Mouse (Mus musculus) cerebellum, adult 9-11 months (tissue): ENCODE results near the gene Car3.
A peak's percentile ranks its signal among the peaks of the same experiment; 100 is the strongest.

Experiments
- DNase-seq: peaks from one replicate; pipeline ENCODE4 v3.0.0; 2022

The Car3 gene

GRCm38 (mm10) chr3:14876325-14876918 is 13.1 kb downstream of the Car3 start:
- no peak for DNase-seq

- no peak for DNase-seq
These were observed 14.1 kb downstream of the Car3 start for GRCm38 (mm10) chr3:14877251-14877909.

DNA sequence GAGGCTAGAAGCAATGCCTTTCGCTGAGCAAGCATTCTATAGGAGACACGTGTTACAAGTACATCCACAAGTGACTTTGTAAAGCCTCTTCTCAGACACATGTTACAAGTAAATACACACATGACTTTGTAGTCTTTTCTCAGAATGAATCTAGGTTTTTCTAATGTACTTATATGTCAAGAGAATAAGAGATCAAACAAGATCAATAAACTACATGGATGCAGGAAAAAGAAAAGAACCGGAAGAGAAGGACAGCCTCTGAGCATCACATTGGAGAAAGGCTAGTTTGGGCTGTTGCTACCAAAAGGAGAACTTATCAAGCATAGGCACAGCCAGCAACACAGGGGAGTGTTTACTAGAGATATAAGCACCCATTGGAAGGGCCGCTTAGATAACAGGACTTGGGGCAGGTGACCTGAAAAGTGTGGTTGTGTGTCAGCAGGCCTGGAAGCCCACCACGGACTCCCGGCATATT is 15.5 kb downstream of the Car3 start:
- no peak for DNase-seq

GRCm38 (mm10) chr3:14879293-14879692 is 16.0 kb downstream of the Car3 start:
- DNase-seq, result no peak

DNA sequence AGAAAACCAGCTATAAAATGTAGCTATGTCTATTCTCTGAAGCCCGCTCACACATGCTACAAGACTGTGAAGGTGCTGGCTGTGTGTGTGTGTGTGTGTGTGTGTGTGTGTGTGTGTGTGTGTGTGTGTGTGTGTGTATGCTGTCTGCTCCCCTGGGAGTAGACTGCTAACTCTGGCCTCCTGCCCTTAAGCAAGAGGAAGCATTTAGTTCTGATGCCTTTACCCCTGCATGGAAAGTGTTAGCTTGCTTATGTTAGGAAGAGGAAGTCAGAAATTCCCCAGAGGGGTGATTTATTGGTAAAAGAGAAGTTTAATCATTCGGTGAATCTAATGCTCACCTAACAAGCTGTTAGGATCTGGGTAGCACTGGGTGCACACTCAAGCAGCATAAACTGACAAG is 17.0 kb downstream of the Car3 start:
- DNase-seq, result no peak

DNA sequence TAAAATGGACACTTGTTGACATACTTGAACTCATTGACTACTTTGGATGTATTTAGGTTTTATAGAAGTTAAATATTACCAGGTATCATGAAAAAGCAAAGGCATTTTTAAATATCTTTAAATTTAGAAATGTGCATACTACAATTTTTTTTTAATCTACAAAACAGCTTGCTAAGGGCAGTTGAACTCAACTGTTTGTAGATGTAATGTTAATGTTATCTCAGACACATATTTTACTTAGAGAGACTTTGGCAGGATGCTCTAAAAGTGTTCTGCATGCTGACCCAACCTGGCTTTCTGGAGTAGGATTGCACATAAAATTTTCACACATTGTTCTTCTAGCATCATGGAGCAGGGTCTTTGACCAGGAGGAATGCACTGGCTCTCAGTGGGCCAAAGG is 18.7 kb downstream of the Car3 start:
- no peak for DNase-seq

DNA sequence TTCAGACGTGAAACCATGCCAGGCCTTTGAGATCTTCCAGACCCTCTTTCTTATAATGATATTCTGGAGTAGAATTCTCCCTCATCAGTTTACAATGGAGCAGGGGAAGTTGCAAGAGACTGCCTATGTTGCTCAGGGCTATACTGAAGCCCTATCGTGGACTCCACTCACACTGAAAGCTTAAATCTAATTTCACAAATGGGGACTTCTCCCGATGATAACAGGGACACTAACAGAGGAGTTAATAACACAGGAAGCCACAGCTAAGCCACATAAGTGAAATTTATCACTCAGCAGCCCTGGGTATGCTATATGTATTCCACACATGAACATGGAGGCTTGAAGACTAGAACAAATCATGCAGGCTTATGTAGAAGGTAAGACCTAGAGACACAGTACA is 19.4 kb downstream of the Car3 start:
- DNase-seq, result no peak

DNA sequence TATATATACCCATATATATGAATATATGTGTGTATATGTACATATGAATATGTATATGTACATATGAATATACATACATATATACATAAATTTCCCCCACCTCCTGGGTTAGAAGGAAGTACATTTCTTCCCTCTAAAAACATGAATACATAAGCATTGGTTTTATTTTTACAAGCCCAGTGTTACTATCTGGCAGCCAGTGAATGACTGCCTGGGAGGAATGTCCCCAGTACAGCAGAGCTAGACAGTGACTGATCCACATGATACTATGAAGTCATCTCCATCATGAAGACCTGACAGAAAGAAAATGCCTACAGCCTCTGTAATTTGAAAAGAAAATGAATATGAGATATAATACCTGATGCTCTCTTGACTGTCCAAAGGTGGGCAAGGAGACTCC is 21.5 kb downstream of the Car3 start:
- no peak for DNase-seq

- peak; percentile 65 for DNase-seq
These were observed 23.1 kb downstream of the Car3 start, which contains the start of gene Car2 for GRCm38 (mm10) chr3:14886102-14887098. Car2 (plus strand) TSS chr3:14886273.

- no peak for DNase-seq
These were observed 23.9 kb downstream of the Car3 start for GRCm38 (mm10) chr3:14887134-14887666.

DNA sequence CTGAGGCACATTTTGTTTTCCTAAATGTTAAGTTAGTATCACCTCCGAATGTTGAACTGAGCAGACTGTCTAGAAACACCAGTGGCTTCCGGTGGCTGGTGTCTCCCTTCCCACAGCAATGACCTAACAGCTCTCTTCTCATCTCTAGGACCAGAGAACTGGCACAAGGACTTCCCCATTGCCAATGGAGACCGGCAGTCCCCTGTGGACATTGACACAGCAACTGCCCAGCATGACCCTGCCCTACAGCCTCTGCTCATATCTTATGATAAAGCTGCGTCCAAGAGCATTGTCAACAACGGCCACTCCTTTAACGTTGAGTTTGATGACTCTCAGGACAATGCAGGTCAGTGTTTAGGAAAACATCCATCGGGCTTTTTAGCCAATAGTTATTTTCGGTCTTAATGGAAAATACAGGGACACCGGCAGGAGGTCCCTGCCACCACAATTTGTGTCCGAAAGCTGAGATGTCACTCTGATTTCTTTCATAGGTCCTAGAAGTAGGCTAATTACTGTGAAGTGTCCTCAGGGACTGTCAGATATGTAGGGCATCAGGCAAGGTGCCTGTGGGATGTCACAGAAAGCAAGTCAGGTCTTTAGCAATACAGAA is 24.5 kb downstream of the Car3 start:
- DNase-seq, result no peak

- DNase-seq, result no peak
These were observed 25.2 kb downstream of the Car3 start for GRCm38 (mm10) chr3:14888549-14888948.

DNA sequence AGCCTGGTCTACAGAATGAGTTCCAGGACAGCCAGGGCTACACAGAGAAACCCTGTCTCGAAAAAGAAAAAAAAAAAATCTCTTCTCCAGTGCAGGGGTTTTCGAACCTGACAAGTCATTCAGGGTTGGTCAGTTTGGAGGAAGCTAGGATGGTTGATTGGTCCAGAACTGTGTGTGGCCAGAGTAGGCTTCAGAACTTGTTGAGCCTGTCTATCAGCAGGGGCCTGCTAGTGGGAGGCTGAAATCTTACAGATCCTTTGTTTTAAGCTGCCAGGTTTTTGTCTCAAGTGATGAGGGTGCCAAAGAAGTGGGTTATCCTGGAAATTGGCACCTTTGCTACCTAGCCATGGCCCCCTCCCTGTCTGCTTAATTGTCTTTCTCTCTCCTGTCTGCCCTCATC is 25.8 kb downstream of the Car3 start:
- no peak for DNase-seq

DNA sequence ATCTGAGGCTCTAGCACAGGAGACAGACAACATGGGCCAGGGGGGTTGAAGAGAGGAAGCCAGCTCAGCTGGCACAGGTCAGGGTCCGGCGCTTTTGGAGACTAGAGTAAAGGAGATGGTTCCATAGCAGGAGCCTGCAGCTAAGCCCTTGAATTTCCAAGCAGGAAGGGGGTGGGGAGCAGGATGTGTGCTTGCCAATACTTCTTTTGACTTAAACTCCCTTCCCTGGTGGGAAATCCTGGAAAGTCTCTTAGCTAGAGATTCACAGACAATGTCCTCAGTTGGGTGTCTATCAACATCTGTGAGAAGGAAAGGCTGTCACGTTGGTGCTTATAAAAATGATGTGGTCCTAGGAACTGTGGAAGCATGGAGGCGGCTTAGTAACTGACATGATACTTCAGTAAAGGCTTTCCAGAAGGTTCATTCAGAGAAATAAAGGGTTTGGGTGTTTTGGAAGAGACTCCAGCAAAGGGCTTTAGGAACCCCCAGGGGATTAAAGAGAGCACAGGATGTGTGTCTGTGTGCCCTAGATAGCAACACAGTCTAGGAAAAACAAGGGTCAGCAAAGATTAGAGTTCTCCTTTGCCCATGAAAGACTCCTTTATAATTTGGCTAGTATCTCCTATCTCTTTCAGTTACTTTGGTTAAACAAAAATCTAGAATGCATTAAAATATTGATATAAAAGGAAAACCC is 26.6 kb downstream of the Car3 start:
- no peak for DNase-seq

- no peak for DNase-seq
These were observed 29.7 kb downstream of the Car3 start for GRCm38 (mm10) chr3:14892991-14893390.

- DNase-seq, result no peak
These were observed 30.4 kb downstream of the Car3 start for GRCm38 (mm10) chr3:14893700-14894099.

GRCm38 (mm10) chr3:14895333-14895732 is 32.0 kb downstream of the Car3 start:
- DNase-seq, result no peak

- DNase-seq, result no peak
These were observed 34.5 kb downstream of the Car3 start for GRCm38 (mm10) chr3:14897770-14898169.

- DNase-seq, result no peak
These were observed 40.1 kb downstream of the Car3 start for GRCm38 (mm10) chr3:14903380-14903779.

DNA sequence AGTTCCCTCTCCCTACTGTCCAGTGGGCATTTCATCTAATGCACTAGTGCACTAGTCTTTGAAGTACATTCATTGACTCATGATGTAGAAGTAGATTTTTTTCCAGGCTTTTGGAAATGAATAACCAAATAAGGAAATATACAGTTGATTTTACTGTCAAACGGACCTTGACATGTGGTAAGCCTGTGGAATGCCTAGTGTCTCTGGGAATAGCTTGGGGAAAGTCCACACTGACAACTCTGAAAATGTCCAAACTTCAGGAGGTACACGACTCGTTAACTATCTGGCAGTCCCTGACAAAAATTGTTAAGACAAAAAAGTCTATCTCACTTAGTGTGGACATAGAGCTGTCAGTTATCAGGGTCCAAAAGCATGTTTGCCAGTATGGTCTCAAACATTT is 40.9 kb downstream of the Car3 start:
- DNase-seq, result no peak

- no peak for DNase-seq
These were observed 44.0 kb downstream of the Car3 start for GRCm38 (mm10) chr3:14907271-14907670.

GRCm38 (mm10) chr3:14911992-14912582 is 48.8 kb downstream of the Car3 start:
- DNase-seq, result no peak
